Mouse (Mus musculus) thymus, adult 2 months (tissue): ENCODE data around the gene Nop53.

ENCODE experiments used
- CTCF ChIP-seq: fragments of 200-500 bp; IDR thresholded peaks from 2 replicates; pipeline ENCODE4 v1.5.1; 2012; ENCODE audit warnings: mild to moderate bottlenecking, control low read depth, low read length, moderate library complexity, borderline replicate concordance; ENCODE audit not compliant: control insufficient read depth, poor library complexity, insufficient read depth; ENCODE audit errors: extremely low read depth
- POLR2A ChIP-seq: fragments of 200-500 bp; IDR thresholded peaks from 2 replicates; pipeline ENCODE4 v1.6.1; 2012; ENCODE audit warnings: mild to moderate bottlenecking, low read length, control low read depth, moderate library complexity; ENCODE audit not compliant: control insufficient read depth, poor library complexity, insufficient read depth; ENCODE audit errors: extremely low read depth

DNA sequence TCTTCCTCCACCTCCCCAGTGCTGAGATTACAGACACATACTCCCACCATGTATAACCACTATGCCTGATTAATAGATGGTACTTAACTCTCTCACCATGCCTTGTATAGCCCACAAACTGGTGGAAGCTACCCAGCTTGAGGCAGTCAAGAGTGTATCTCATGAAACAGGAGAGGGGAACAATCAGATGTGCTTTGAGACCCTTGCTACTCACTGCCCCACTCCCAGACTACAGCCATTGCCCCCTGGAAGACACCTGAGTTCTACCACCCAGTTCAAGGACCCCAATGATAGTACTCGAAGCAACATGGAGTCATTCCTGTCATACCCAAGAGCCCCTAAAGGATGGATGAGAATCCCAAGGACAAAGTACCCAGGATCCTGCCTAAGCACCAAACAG, 39.3 kb downstream of the Nop53 start:
- no peak for TF ChIP-seq POLR2A
- no peak for TF ChIP-seq CTCF
